Mouse (Mus musculus) granulocyte monocyte progenitor cell, adult 5-6 weeks (primary cell): ENCODE data around the gene Gm49661. TPM values are rescaled to one million over a fixed set of nuclear protein-coding genes. Genes with fewer than 3 reads are reported as not detected.
A peak's percentile ranks its signal among the peaks of the same experiment; 100 is the strongest.

ENCODE experiments used
- ATAC-seq: replicated peaks from 2 replicates; pipeline ENCODE4 v1.8.0; 2016; ENCODE audit warnings: mild to moderate bottlenecking, moderate TSS enrichment, inconsistent platforms; ENCODE audit not compliant: poor library complexity, severe bottlenecking
- total RNA-seq, 2 experiments: library from RNA; stranded (forward) in 1 of 2; stranded (reverse) in 1 of 2; fragments of 200-712, 200-1000 nt in 1 of 2; fragments of >200 nt in 1 of 2; fragmentation: Nextera tagmentation in 1 of 2; gene quantifications; 2 replicates each; pipeline ENCODE4 v1.2.3; 2014 to 2017

The Gm49661 gene
- total RNA-seq, 2 experiments from 2014 or later = not detected

DNA sequence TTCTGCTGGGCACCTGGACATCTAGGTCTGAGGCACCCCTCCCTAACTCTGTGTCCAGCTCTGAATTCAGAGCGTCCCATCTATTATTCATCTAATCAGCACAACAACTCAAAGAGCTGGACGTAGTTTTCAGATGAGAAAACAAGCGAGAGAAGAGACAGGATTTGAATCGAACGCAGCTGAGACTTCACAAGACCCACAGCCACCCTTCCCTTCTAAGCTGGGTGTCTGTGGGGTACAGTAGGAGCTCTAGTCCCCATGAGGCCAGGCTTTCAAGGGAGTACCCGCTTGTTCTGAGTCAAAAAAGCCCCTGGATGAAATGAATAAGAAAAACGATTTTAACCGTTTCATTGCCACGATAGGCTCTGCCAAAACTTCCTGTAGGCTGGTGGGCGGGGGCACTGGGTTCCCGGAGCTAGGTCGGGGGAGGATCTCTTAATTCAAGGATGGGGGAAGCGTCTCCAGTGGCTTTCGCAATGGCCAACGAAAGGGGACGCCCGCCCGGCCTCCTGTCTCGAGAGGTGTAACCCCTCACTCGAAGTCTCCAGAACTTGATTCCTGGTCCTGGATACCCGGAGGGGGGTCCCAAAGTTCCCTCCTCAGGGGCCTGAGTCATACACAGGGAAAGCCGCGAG, 15.9 kb upstream of the Gm49661 start:
- peak; percentile 34 for ATAC-seq

GRCm38 (mm10) chr8:84984294-84985048, 15.2 kb upstream of the Gm49661 start:
- no peak for ATAC-seq

DNA sequence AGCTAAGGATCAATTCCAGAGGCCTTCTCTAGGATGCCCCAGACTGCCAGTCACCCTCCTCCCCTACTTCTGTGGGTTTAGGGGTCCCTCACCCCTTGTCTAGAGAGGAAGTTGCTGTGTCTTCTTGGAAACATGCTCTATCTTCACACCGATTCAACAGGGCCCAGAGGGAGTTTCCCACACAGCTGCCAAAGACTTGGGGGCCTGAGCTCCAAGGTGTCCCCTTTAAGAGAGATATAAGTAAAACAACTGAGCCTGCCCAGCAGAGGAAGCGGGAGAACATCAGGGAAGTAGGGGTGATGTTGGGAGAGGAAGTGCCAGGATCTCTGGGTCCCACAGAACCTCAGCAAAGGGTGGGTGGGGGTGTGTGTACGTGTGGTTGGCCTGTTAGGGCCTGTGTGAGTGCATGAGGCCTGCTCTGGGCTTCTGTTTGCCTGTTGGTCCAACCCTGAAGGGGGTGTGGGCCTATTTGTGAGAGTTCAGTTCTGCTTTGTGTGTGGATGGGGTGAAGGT, 13.3 kb upstream of the Gm49661 start:
- ATAC-seq = no peak

DNA sequence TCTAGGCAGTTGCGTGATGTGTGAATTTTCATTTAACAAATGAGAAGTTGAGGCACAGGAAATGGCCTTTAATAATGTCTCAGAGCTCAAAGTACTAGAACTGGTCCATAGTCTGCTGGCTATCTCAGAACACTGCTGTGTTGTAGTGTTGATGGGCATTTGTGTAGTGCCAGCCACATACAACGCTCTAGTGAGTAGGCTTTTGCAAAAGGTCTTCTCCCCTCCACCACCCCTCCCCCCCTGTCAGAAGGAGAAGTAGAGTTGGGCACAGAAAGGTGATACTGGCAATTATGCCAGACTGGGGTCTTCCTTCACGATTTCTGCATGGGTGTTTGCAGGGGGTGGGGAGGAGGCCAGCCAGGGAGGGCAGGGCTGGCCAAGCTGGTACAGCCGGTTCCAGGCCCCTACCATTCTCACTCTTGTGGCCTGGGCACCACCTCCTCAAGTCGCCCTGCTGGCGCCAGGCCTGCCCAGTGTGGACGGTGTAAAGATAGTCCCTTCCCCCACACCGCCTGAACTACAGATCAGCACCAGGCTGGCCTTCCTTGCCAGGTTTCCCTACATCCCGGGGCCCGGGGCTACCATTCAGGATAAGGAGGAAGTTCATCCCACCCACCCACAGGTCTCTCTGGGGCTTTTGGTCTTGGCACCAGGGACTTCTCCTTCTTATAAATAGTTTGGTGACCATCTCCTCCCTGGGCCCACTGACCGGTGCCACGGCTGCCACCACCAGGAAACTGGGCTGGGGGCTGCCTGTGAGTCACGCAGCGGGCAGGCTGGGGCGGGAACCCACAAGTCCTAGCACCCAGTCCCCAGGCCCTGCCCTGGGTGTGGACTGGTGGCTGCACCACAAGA, 12.6 kb upstream of the Gm49661 start:
- ATAC-seq = no peak

GRCm38 (mm10) chr8:84980622-84981358, 11.6 kb upstream of the Gm49661 start:
- no peak for ATAC-seq

- ATAC-seq = peak; percentile 45
These were observed 10.6 kb upstream of the Gm49661 start for GRCm38 (mm10) chr8:84979599-84980421.

- ATAC-seq = peak; percentile 38
These were observed 9.2 kb upstream of the Gm49661 start, which contains the start of gene Junb for GRCm38 (mm10) chr8:84978248-84978940. Gene Junb (minus strand): TSS chr8:84978718.

GRCm38 (mm10) chr8:84977435-84978247, 8.4 kb upstream of the Gm49661 start:
- peak; percentile 6 for ATAC-seq

GRCm38 (mm10) chr8:84976763-84977434, 7.7 kb upstream of the Gm49661 start:
- no peak for ATAC-seq

GRCm38 (mm10) chr8:84976031-84976762, 7.0 kb upstream of the Gm49661 start:
- ATAC-seq = peak; percentile 29

DNA sequence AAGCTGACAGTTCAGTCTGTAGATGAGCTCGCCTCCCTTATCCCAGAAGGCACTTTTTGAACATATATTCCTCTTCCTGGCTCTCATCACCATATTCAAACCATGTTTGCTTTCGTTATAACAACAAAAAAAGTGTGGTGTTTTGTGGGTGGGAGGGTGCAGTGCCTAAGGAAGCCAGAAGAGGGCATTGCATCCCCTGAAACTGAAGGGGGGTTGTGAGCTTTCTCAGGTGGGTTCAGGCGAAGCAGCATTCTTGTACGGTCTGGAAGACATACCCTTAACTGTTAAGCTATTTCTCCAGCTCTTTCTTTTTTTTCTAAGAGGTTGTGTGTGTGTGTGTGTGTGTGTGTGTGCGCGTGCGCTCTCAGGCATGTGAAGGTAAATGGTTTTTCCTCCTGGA, 6.2 kb upstream of the Gm49661 start:
- ATAC-seq = no peak

- no peak for ATAC-seq
These were observed 5.4 kb upstream of the Gm49661 start for GRCm38 (mm10) chr8:84974543-84975142.

GRCm38 (mm10) chr8:84973803-84974542, 4.7 kb upstream of the Gm49661 start:
- peak; percentile 13; the same call in 1 of the 2 replicates for ATAC-seq

DNA sequence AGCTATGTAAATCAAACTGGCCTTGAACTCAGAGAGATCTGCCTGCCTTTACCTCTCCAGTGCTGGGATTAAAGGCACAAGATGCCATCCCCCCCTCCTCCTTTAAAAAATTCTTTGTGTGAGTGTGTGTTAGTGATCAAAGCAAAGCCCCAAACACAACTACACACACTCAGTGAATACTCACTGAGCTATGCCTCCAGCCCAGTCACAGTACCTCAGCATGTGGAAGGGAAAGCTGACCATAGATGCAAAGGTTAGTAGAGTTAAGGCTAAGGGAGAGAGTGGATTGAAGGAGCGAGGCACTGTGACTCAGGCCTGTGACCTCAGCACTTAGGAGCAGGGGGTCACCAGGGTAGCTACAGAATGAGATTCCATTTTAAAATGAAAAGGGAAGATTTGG, 3.8 kb upstream of the Gm49661 start:
- no peak for ATAC-seq

DNA sequence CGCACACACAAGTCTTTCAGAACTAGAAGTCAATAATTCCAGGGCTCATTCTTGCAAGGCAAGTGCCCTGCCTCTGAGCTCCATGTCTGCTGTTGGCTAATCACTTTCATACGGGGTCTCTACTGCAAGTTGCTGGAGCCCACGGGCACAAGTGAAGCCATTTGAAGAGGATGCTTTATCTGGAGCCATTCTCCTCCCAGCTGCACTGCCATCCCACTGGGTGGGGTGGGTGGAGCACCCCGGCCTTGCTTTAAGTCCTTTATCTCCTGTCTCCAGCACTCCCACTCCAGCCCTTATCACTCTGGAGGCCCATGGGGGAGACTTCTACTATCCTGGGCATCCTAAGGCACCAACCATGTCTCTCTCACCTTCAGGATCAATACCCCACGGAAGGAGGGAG, 1.7 kb upstream of the Gm49661 start:
- no peak for ATAC-seq
